ENCODE assay signal across 28 mouse cellular contexts in the genomic region with DNA sequence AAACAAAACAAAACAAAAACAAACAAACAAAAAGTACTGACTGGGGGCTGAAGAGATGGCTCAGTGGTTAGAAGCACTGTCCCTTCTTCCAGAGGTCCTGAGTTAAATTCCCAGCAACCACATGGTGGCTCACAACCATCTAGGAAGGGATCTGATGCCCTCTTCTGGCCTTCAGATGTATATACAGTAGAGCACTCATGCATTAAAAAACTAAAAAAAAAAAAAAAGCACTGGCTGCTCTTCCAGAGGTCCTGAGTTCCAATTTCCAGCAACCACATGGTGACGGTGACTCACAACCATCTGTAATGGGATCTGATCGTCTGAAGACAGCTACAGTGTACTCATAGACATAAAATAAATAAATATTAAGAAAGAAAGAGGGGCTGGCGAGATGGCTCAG. TPM values are rescaled to one million over a fixed set of nuclear protein-coding genes. Genes with fewer than 3 reads are reported as not detected.
A peak's percentile ranks its signal among the peaks of the same experiment; 100 is the strongest.
DNase-seq lines count a peak whose midpoint lies in the region; ATAC-seq and TF ChIP-seq lines count a peak whose summit lies in the region.
"Had no signal": no experiment of that assay in that cellular context is flagged by ENCODE, and none has a peak within 500 bp of the region (broad histone marks: within the 10 kb centered on the region; RNA-seq: fewer than 3 reads in every experiment).

No protein-coding gene starts in this region.

- intact Hi-C loops in left cerebral cortex, postnatal 25 days (cut with DNase I): loop anchor here (5.0 kb wide), 1 partner anchor 104 kb away; a partner anchor contains a TSS

- H3K9ac ChIP-seq in lung, postnatal 0 days (replicated peaks; ENCODE audit: low read depth): no peak overlapping the region
- no peak overlapping the region for H3K9ac ChIP-seq in ES-E14 (ENCODE audit: insufficient read depth, low read depth, low read length, poor library complexity, severe bottlenecking)
- H3K9ac ChIP-seq: embryonic facial prominence, embryonic 15.5 days; heart, embryonic 13.5 days; hindbrain, embryonic 13.5 days; lung, embryonic 15.5 days; midbrain, embryonic 12.5 days; stomach, embryonic 15.5 days had no signal

- TF ChIP-seq EP300 in lung, postnatal 0 days (IDR thresholded peaks at IDR 0.05): no peak

- no peaks in the 10 kb centered on the region for H3K9me3 ChIP-seq in lung, postnatal 0 days (ENCODE audit: low read length)
- H3K9me3 ChIP-seq in ES-E14 (ENCODE audit: control insufficient read depth, insufficient read depth, low read depth, low read length): no peaks in the 10 kb centered on the region
- H3K9me3 ChIP-seq: embryonic facial prominence, embryonic 15.5 days; heart, embryonic 13.5 days; hindbrain, embryonic 13.5 days; lung, embryonic 15.5 days; midbrain, embryonic 12.5 days; stomach, embryonic 15.5 days had no signal

- TF ChIP-seq POLR2A in lung, adult 2 months (IDR thresholded peaks at IDR 0.05; ENCODE audit: borderline replicate concordance, extremely low read depth, low read depth, low read length): no peak

- TF ChIP-seq CTCF in lung, postnatal 0 days (IDR thresholded peaks at IDR 0.05): 0 out of 2 replicates have a peak, but pooled peaks have one; percentile 15
- TF ChIP-seq CTCF in lung, adult 2 months (IDR thresholded peaks at IDR 0.05; ENCODE audit: insufficient read depth, low read length): no peak

- 67% methylated on average over 3 of the region's 3 CpGs for WGBS in lung, postnatal 0 days
- 70% methylated on average over 3 of the region's 3 CpGs for WGBS in lung, adult 2 months

- H3K27ac ChIP-seq in lung, postnatal 0 days (ENCODE audit: low read length): no peak overlapping the region
- H3K27ac ChIP-seq in ES-E14 (ENCODE audit: insufficient read depth, low read depth, low read length, poor library complexity, severe bottlenecking): no peak overlapping the region
- H3K27ac ChIP-seq: embryonic facial prominence, embryonic 15.5 days; gastrocnemius, adult 2 months; heart, embryonic 13.5 days; hindbrain, embryonic 13.5 days; lung, embryonic 15.5 days; macrophage; midbrain, embryonic 12.5 days; stomach, embryonic 15.5 days had no signal

- no peak overlapping the region for H3K4me2 ChIP-seq in lung, postnatal 0 days (replicated peaks; ENCODE audit: low read depth, low read length)
- H3K4me2 ChIP-seq: embryonic facial prominence, embryonic 15.5 days; heart, embryonic 13.5 days; hindbrain, embryonic 13.5 days; lung, embryonic 15.5 days; midbrain, embryonic 12.5 days; stomach, embryonic 15.5 days had no signal

- peak; percentile 43 for DNase-seq in CD4-positive, CD25-positive, alpha-beta regulatory T cell, adult 2 months (ENCODE audit: low read depth, low spot score)
- DNase-seq in lung, postnatal 0 days (ENCODE audit: low spot score): no peak
- no peak for DNase-seq in lung, adult 2 months
- DNase-seq in ES-E14 (ENCODE audit: low read depth, low spot score): no peak
- peak; percentile 35 for DNase-seq in splenic B cell, adult 2 months (ENCODE audit: low read depth, low spot score)
- no peak for DNase-seq in spleen, adult 18-20 months
- no peak for DNase-seq in left cerebral cortex, postnatal 25 days (ENCODE audit: low spot score in 2 of 2)
- DNase-seq: adrenal gland, postnatal 25 days; B cell, adult 2 months; cerebellum, postnatal 25 days; gastrocnemius, adult 2 months; kidney, adult 11 months; kidney, postnatal 10 days; left cerebral cortex, postnatal 4 days; liver; right cerebral cortex, postnatal 14 days; thymus, adult 2 months had no signal

- in situ Hi-C loops in ES-E14 (cut with MboI; ENCODE audit: low sequenced_read_pairs in 2 of 2, unreplicated experiment in 2 of 2): no loop called here

- H3K4me1 ChIP-seq in lung, postnatal 0 days (ENCODE audit: insufficient read depth, low read depth, low read length): peaks cover 3% of the 10 kb centered on the region
- peaks cover 3% of the 10 kb centered on the region for H3K4me1 ChIP-seq in lung, adult 2 months (ENCODE audit: control insufficient read depth, insufficient read depth, low read length)
- peaks cover 2 to 6% of the 10 kb centered on the region in 2 experiments; a peak in 2 of 4 replicates for H3K4me1 ChIP-seq in ES-E14 (ENCODE audit: control insufficient read depth in 2 of 2, insufficient read depth in 2 of 2, low read length in 2 of 2, poor library complexity in 1 of 2)

- H3K4me3 ChIP-seq in lung, postnatal 0 days (ENCODE audit: low read depth, low read length): no peak overlapping the region
- no peak overlapping the region for H3K4me3 ChIP-seq in lung, adult 2 months (replicated peaks; ENCODE audit: extremely low read depth, low read depth, low read length)
- H3K4me3 ChIP-seq in ES-E14 (ENCODE audit: insufficient read depth in 1 of 2, low read depth in 1 of 2, low read length in 2 of 2, poor library complexity in 1 of 2, severe bottlenecking in 1 of 2): no peak overlapping the region
- H3K4me3 ChIP-seq: embryonic facial prominence, embryonic 15.5 days; gastrocnemius, adult 2 months; heart, embryonic 13.5 days; hindbrain, embryonic 13.5 days; lung, embryonic 15.5 days; midbrain, embryonic 12.5 days; stomach, embryonic 15.5 days had no signal

- no peaks in the 10 kb centered on the region for H3K27me3 ChIP-seq in lung, postnatal 0 days (replicated peaks; ENCODE audit: insufficient read depth, low read length)
- H3K27me3 ChIP-seq in splenic B cell, adult 2 months (ENCODE audit: control insufficient read depth, insufficient read depth, low read length, poor library complexity, severe bottlenecking): no peaks in the 10 kb centered on the region
- H3K27me3 ChIP-seq: embryonic facial prominence, embryonic 15.5 days; heart, embryonic 13.5 days; hindbrain, embryonic 13.5 days; lung, embryonic 15.5 days; stomach, embryonic 15.5 days had no signal

- ATAC-seq in CD4-positive, CD25-positive, alpha-beta regulatory T cell, adult 4 months: no peak
- no peak for ATAC-seq in lung, postnatal 0 days
- ATAC-seq: forebrain, embryonic 16.5 days had no signal

- no peaks in the 10 kb centered on the region for H3K36me3 ChIP-seq in lung, postnatal 0 days (ENCODE audit: insufficient read depth, low read length)
- peaks cover under 1% of the 10 kb centered on the region; the same call in 1 of the 2 replicates for H3K36me3 ChIP-seq in ES-E14 (ENCODE audit: control insufficient read depth, insufficient read depth, low read length, poor library complexity, severe bottlenecking)
- no peaks in the 10 kb centered on the region; the same call in 1 of the 2 replicates for H3K36me3 ChIP-seq in splenic B cell, adult 2 months (ENCODE audit: control insufficient read depth, insufficient read depth, low read length, poor library complexity, severe bottlenecking)

TF ChIP-seq in ES-E14, 5 proteins besides CTCF, POLR2A, EP300 and RAD21:
- TF ChIP-seq ZNF384 (IDR thresholded peaks at IDR 0.05; ENCODE audit: low read depth, low read length): peak; percentile 95
- TF ChIP-seq MAFK (IDR thresholded peaks at IDR 0.05; ENCODE audit: insufficient read depth, low read depth, low read length): no peak
- TF ChIP-seq CHD2 (IDR thresholded peaks at IDR 0.05; ENCODE audit: low read depth, low read length): no peak

RNA-seq across cellular contexts. Expression of a gene that starts 2.5 kb away (rescaled TPM):
- polyA plus RNA-seq in CD4-positive, CD25-positive, alpha-beta regulatory T cell, adult 4 months (2017; shearing (Covaris generic)): 1 to 10 TPM; 3.7 to 7.7 TPM
- polyA plus RNA-seq in lung, postnatal 0 days (2015; fragmentation: Nextera tagmentation; extraction: Ambion mirVana): 21.8 and 24.3 TPM in 2 replicates
- 18.2 and 21.7 TPM in 2 replicates for polyA plus RNA-seq in lung, adult 2 months (2012; rRNA removed)
- 25.9 and 39.8 TPM in 2 replicates for total RNA-seq in ES-E14 (2012; rRNA removed)
- total RNA-seq in left cerebral cortex, postnatal 25 days (2021): 10 to 100 TPM; 24.0 to 25.7 TPM

RNA-seq across cellular contexts. Expression of a gene that starts 17.4 kb away (rescaled TPM):
- 100 to 1,000 TPM; 798 to 811 TPM for polyA plus RNA-seq in CD4-positive, CD25-positive, alpha-beta regulatory T cell, adult 4 months (2017; shearing (Covaris generic))
- polyA plus RNA-seq in lung, postnatal 0 days (2015; fragmentation: Nextera tagmentation; extraction: Ambion mirVana): 446 and 458 TPM in 2 replicates
- 1,664 and 1,938 TPM in 2 replicates for polyA plus RNA-seq in lung, adult 2 months (2012; rRNA removed)
- 2,234 and 2,688 TPM in 2 replicates for total RNA-seq in ES-E14 (2012; rRNA removed)
- 100 to 1,000 TPM; 305 to 310 TPM for total RNA-seq in left cerebral cortex, postnatal 25 days (2021)

RNA-seq across cellular contexts. Expression of a gene that starts 39.8 kb away (rescaled TPM):
- not detected for polyA plus RNA-seq in CD4-positive, CD25-positive, alpha-beta regulatory T cell, adult 4 months (2017; shearing (Covaris generic))
- 9.7 and 11.4 TPM in 2 replicates for polyA plus RNA-seq in lung, postnatal 0 days (2015; fragmentation: Nextera tagmentation; extraction: Ambion mirVana)
- polyA plus RNA-seq in lung, adult 2 months (2012; rRNA removed): 28.1 and 30.7 TPM in 2 replicates
- total RNA-seq in ES-E14 (2012; rRNA removed): 8.0 and 9.0 TPM in 2 replicates
- total RNA-seq in left cerebral cortex, postnatal 25 days (2021): 1 to 10 TPM; 2.2 to 3.1 TPM
- total RNA-seq: granulocyte monocyte progenitor cell, adult 5-6 weeks had no signal
- polyA plus RNA-seq: macrophage had no signal

RNA-seq across cellular contexts. Expression of a gene that starts 54.2 kb away (rescaled TPM):
- under 1 TPM in 1 of 2 experiments, not detected in 1; 0.34 TPM for polyA plus RNA-seq in CD4-positive, CD25-positive, alpha-beta regulatory T cell, adult 4 months (2017; shearing (Covaris generic))
- 18.1 and 22.7 TPM in 2 replicates for polyA plus RNA-seq in lung, postnatal 0 days (2015; fragmentation: Nextera tagmentation; extraction: Ambion mirVana)
- polyA plus RNA-seq in lung, adult 2 months (2012; rRNA removed): 7.0 and 7.2 TPM in 2 replicates
- total RNA-seq in ES-E14 (2012; rRNA removed): 3.7 and 4.1 TPM in 2 replicates
- not detected for total RNA-seq in left cerebral cortex, postnatal 25 days (2021)
- total RNA-seq: adrenal gland, postnatal 25 days; gastrocnemius, adult 2 months; granulocyte monocyte progenitor cell, adult 5-6 weeks; layer of hippocampus, adult 18-20 months had no signal
- polyA plus RNA-seq: macrophage had no signal

Comparison
In these comparisons a context has a peak if more than half of its experiments do, and no peak if none do; other contexts are left out.
1. DNase-seq: peak in CD4-positive, CD25-positive, alpha-beta regulatory T cell, adult 2 months (single experiment) and splenic B cell, adult 2 months (single experiment); none in lung, postnatal 0 days (single experiment), lung, adult 2 months (single experiment), ES-E14 (single experiment), spleen, adult 18-20 months (0 of 2) and left cerebral cortex, postnatal 25 days (0 of 2).
2. RNA of a gene that starts 39.8 kb away (polyA plus RNA-seq): 28.1 to 30.7 TPM in lung, adult 2 months and 9.7 to 11.4 TPM in lung, postnatal 0 days; not detected in CD4-positive, CD25-positive, alpha-beta regulatory T cell, adult 4 months; every median in the first group is over 10 times any median in the second.